Mouse (Mus musculus): ENCODE measurements at regions not wholly inside any gene's neighbourhood (a gene's known extent, or its start where the extent isn't known, plus 50 kb on each side); places are given as distances from the start of the nearest gene placed in this dataset.

- no peak for DNase-seq (ENCODE audit: low spot score)
These were observed 162.6 kb upstream of the Bcl6 start for GRCm38 (mm10) chr16:24151178-24151725.

GRCm38 (mm10) chr16:24150512-24150911 lies 161.9 kb upstream of the Bcl6 start:
- no peak for DNase-seq (ENCODE audit: low spot score)

DNA sequence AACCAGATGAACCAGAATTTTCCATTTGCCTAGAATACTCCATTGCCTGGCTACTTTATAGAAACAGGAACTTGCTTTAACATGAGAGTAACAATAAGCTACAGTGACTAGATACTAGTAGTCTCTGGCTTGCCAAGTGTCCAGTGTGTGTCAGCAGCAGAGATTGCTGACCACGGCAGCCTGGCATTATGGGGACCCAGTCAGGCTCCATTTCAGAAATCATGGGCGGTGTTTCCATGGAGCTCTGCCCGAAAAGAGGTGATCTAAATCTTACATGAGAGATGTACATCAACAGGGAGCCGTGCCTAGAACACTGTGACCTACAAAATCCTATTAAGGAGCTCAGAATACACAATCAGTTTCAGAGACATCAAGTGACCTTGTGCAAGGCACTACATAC lies 160.8 kb upstream of the Bcl6 start:
- no peak for DNase-seq (ENCODE audit: low spot score)

GRCm38 (mm10) chr16:24143894-24144293 lies 155.2 kb upstream of the Bcl6 start:
- no peak for DNase-seq (ENCODE audit: low spot score)

GRCm38 (mm10) chr16:24142915-24143541 lies 154.4 kb upstream of the Bcl6 start:
- no peak for DNase-seq (ENCODE audit: low spot score)

DNA sequence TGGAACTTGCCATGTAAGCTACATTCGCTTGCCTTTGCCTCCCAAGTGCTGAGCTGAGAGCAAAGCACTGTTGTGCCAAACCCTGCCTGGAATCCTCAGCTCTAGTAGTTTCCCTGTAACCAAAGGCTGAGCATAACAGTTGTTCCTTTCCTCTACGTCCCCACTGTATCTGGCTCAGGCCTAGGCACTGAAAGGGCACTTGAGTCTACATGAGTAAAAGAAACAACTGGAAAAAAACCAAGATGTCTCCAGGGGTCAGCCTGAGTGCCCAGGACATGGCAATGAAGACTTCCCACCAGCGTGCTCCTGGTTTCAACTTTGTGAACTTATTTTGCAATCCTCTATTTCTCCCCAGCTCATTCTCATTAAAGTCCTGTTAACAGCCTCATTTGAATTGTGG lies 150.5 kb upstream of the Bcl6 start:
- no peak for DNase-seq (ENCODE audit: low spot score)

- DNase-seq (ENCODE audit: low spot score): no peak
These were observed 148.8 kb upstream of the Bcl6 start for GRCm38 (mm10) chr16:24137266-24138033.

GRCm38 (mm10) chr16:24136483-24137148 lies 148.0 kb upstream of the Bcl6 start:
- no peak for DNase-seq (ENCODE audit: low spot score)

DNA sequence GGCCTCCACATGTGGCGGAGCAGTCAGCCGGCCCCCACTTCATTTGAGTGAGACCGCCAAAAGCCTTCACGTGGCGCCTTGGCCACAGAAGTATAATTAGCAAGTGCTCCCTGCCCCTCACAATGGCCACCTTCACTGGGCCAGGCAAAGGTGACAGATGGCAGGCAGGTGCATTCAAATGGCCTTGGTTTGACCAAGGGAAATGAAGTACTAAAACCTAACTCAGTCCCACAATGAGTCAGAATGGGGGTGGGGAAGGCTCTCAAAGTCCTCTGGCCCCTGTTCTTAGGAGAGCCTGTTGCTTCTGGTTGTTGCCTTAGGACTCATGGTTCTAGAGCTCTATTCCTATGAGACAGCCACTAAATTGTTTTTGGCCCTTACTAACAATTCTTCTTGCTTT lies 147.2 kb upstream of the Bcl6 start:
- DNase-seq (ENCODE audit: low spot score): peak; percentile 38

- DNase-seq (ENCODE audit: low spot score): no peak
These were observed 146.7 kb upstream of the Bcl6 start for GRCm38 (mm10) chr16:24135351-24135750.

GRCm38 (mm10) chr16:24134486-24135050 lies 145.9 kb upstream of the Bcl6 start:
- DNase-seq (ENCODE audit: low spot score): no peak

DNA sequence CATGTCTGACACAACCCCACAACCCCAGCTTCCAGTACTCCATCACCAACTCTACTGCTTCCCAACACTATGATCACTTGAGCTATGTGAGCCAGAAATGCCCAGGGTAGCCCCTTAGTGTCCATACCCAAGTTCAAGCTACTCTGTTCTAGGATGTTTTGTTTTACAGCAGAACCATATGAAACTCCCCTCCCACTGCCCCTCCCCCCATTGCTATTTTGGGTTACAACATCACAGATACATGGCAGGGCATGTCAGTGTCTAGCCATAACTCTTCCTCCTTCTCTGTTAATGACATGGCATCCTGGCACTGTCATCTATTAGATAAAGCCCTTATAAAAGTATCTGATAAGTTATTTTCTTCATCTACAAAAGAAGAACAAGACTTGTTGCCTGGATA lies 142.0 kb upstream of the Bcl6 start:
- DNase-seq (ENCODE audit: low spot score): no peak

GRCm38 (mm10) chr16:24129701-24130100 lies 141.0 kb upstream of the Bcl6 start:
- DNase-seq (ENCODE audit: low spot score): no peak

DNA sequence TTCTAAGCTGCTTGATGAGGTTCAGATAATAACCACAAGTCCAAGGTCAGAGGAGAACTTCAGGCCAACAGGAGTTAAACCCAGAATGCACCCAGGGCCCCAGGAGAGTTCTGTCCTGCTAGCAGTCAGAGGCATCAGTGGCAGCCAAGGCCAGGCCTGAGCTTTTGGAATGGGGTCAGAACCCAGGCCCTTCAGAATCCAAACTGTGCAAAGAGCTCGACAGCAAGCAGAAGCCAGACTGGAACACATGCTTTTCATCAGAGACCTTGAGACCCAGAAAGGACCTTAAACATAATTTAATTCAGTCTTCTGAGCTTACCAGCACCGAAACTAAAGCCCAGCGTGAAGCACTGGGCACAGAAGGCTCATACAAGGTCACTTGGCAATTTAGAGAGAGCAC lies 139.9 kb upstream of the Bcl6 start:
- no peak for DNase-seq (ENCODE audit: low spot score)

DNA sequence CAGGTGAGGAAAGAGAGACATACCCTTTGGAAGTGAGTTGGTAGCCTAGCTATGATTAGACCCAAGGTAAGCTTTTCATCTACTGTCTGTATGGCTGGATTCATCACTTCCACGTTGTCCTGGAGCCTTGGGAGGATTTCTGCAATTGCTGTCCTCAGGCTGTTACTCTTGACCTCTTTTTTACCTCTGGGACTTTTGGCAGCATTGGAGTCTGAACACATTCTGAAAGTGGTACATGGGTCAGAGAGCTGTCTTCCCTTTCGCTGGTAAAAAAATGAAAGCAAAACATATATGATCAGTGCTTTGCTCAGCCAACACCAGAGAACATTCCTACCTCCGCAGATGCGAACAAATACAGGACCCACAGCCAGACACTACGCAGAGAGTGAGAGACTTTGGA lies 136.1 kb upstream of the Bcl6 start:
- DNase-seq (ENCODE audit: low spot score): no peak

GRCm38 (mm10) chr16:24124083-24124482 lies 135.4 kb upstream of the Bcl6 start:
- DNase-seq (ENCODE audit: low spot score): no peak

GRCm38 (mm10) chr16:24121633-24122032 lies 133.0 kb upstream of the Bcl6 start:
- DNase-seq (ENCODE audit: low spot score): no peak

- DNase-seq (ENCODE audit: low spot score): no peak
These were observed 132.2 kb upstream of the Bcl6 start for GRCm38 (mm10) chr16:24120836-24121235.

DNA sequence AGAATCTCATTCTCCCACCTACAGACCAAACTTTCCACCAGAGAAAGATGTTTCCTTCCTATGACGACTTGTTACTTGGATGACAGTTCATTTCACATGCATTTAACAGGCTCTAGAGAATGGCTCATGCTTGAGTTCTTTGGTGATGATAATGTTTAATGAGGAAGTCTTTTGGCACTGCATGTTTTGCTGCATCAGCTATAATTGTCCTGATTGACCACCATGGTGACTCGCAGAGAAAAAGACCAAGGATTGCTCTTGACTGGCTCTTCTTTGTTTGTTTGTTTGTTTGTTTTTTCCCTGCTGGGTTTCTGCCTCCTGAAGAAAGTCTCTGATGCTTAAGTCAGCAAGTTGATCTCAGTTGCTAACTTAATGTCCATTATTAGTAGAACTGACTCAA lies 129.8 kb upstream of the Bcl6 start:
- no peak for DNase-seq (ENCODE audit: low spot score)

DNA sequence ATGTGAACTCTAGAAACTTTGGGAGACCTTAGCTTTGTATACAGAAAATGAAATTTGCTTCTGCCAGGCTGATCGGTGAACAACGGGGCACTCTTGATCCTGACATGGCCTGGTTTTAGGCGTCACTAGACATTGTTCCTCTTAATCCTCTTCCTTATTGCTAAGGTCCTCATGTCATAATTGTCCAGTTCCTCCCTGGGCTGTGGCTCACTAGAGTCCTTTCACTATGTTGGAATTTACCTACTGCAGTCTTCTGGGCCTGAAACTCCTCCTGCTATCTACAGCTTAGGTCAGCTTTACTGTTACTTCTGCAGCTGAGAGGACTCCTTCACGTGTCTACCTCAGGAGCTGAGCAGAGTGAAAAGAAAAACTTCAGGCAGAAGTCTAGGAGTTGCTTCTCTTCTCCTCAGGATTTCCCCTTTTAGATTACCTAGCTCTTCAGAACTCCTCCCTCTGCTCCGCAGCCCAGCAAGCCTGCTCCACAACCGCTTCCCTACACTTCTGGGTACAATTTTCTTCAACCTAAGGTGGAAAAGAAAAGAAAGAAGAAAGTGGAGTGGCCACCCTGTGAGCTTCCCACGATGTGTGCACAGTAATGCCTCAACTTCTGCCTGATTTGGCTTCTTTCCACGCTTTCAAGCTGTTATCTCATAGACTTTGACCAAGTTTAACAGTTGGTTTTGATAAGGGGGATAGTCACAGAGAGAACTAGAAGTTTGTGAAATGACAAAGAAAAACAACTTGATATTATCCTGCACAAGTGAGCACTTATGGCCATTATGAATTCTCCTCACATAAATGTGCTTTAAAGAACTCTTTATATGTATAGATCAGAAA lies 114.4 kb upstream of the Bcl6 start:
- no peak for DNase-seq (ENCODE audit: low spot score)

DNA sequence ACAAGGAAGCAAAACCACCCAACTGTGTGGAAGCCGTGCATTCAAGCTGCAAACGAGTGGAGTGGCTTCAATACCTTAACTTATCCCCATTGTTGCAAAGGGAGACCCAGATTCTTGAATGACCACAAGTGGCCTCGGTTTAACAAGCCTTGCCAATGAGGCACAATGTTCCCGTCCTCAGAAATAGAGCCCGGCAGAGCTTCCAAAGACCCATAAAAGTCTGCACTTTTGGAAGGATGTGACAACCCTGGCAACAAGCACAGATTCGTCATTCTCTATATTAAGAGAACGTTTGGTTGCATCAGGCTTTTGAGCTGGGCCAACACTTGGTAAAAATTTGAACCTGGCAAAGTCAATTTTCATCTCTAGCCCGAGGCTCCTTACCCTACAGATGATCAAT lies 108.9 kb upstream of the Bcl6 start:
- DNase-seq (ENCODE audit: low spot score): no peak

Measured in heart, adult 8-10 months (tissue).